Mouse (Mus musculus) limb, embryonic 13.5 days (tissue): ENCODE results near the gene Gm30083. TPM values are rescaled to one million over a fixed set of nuclear protein-coding genes. Genes with fewer than 3 reads are reported as not detected.

Experiments
- ATAC-seq: fragments of 200-750 bp; cut with Nextera tagmentation; 2 replicates; pipeline ENCODE4 v1.8.0; 2017; ENCODE audit warnings: low read depth, moderate number of reproducible peaks, moderate TSS enrichment; ENCODE audit not compliant: low FRiP score
- H3K27ac ChIP-seq: fragments of 300-500 bp; sonication (generic); 2 replicates; pipeline ENCODE4 v1.5.1; 2015; ENCODE audit warnings: inconsistent platforms, mild to moderate bottlenecking, moderate library complexity
- H3K27me3 ChIP-seq: fragments of 300-500 bp; sonication (generic); 2 replicates; pipeline ENCODE4 v1.6.1; 2015; ENCODE audit warnings: mild to moderate bottlenecking, inconsistent platforms
- H3K36me3 ChIP-seq: fragments of 300-500 bp; sonication (generic); 2 replicates; pipeline ENCODE4 v1.6.1; 2015; ENCODE audit warnings: inconsistent platforms, mild to moderate bottlenecking, moderate library complexity
- H3K4me1 ChIP-seq: fragments of 300-500 bp; sonication (generic); 2 replicates; pipeline ENCODE4 v1.6.1; 2015; ENCODE audit warnings: inconsistent platforms
- H3K4me2 ChIP-seq: fragments of 300-500 bp; sonication (generic); replicated peaks from 2 replicates; pipeline ENCODE4 v1.6.1; 2015; ENCODE audit warnings: inconsistent platforms, mild to moderate bottlenecking, moderate library complexity
- H3K4me3 ChIP-seq: fragments of 300-500 bp; sonication (generic); 2 replicates; pipeline ENCODE4 v1.5.1; 2015; ENCODE audit warnings: moderate library complexity, mild to moderate bottlenecking, inconsistent platforms
- H3K9ac ChIP-seq: fragments of 300-500 bp; sonication (generic); 2 replicates; pipeline ENCODE4 v1.6.1; 2015; ENCODE audit warnings: mild to moderate bottlenecking, inconsistent platforms
- H3K9me3 ChIP-seq: fragments of 300-500 bp; sonication (generic); 2 replicates; pipeline ENCODE4 v1.6.1; 2016; ENCODE audit warnings: inconsistent platforms
- WGBS: fragments of 180-500 bp; shearing (Covaris S2); methylation state at CpG from one replicate; pipeline ENCODE4 v1.1.7; 2015; 5-methylcytosine and 5-hydroxymethylcytosine counted together
- polyA plus RNA-seq: library from polyadenylated mRNA; unstranded; fragments of >200 nt; fragmentation: Nextera tagmentation; extraction: Ambion mirVana; gene quantifications from 2 replicates; pipeline ENCODE4 v1.2.1, GENCODE M21; 2015

The Gm30083 gene
- not detected in 2 replicates for polyA plus RNA-seq

GRCm38 (mm10) chr14:34015063-34015462, at the start of gene Gm30083:
TSS of gene Gm30083 (minus strand) at chr14:34015182.
- no peak within 1 kb of the TSS for H3K27ac ChIP-seq
- H3K4me2 ChIP-seq: no peak within 1 kb of the TSS
- ATAC-seq: no peak
- H3K36me3 ChIP-seq: no peaks in the 10 kb centered on the region
- 86% methylated on average over 3 of the region's 3 CpGs for WGBS
- H3K4me1 ChIP-seq: no peaks in the 10 kb centered on the region
- H3K9ac ChIP-seq: no peak within 1 kb of the TSS
- no peaks in the 10 kb centered on the region for H3K27me3 ChIP-seq
- no peak within 1 kb of the TSS for H3K4me3 ChIP-seq
- no peaks in the 10 kb centered on the region for H3K9me3 ChIP-seq

GRCm38 (mm10) chr14:34052516-34052915, 37.5 kb upstream of the Gm30083 start, which contains the start of gene Antxrl:
TSS of gene Antxrl (plus strand) at chr14:34052707.
- H3K4me3 ChIP-seq: no peak within 1 kb of the TSS
- WGBS: 88% methylated on average over 6 of the region's 6 CpGs

GRCm38 (mm10) chr14:34050101-34050779, 35.3 kb upstream of the Gm30083 start:
- Histone ChIP-seq H3K36me3 (no peaks in the 10 kb centered on the region), H3K4me2 (no peak overlapping the region), H3K4me1 (peaks cover 5% of the 10 kb centered on the region; the same call in 1 of the 2 replicates), H3K4me3 (no peak overlapping the region), H3K27ac (no peak overlapping the region), H3K27me3 (no peaks in the 10 kb centered on the region), H3K9ac (no peak overlapping the region), H3K9me3 (no peaks in the 10 kb centered on the region)
- 50% methylated on average over 5 of the region's 5 CpGs for WGBS
- ATAC-seq: no peak

More at GRCm38 (mm10) chr14:34052516-34052915, 37.5 kb upstream of the Gm30083 start, which contains the start of gene Antxrl:
- no peaks in the 10 kb centered on the region for H3K27me3 ChIP-seq
- H3K4me2 ChIP-seq: no peak within 1 kb of the TSS
- no peak for ATAC-seq
- H3K4me1 ChIP-seq: peaks cover 5% of the 10 kb centered on the region; the same call in 1 of the 2 replicates
- H3K27ac ChIP-seq: no peak within 1 kb of the TSS
- H3K36me3 ChIP-seq: no peaks in the 10 kb centered on the region
- H3K9me3 ChIP-seq: no peaks in the 10 kb centered on the region
- no peak within 1 kb of the TSS for H3K9ac ChIP-seq

- H3K4me3 ChIP-seq: no peak overlapping the region
- 68% methylated on average over 3 of the region's 3 CpGs for WGBS
Measured at GRCm38 (mm10) chr14:34043341-34043740, 28.4 kb upstream of the Gm30083 start.

GRCm38 (mm10) chr14:34041241-34041640, 26.3 kb upstream of the Gm30083 start:
- Histone ChIP-seq H3K27me3 (no peaks in the 10 kb centered on the region), H3K27ac (no peak overlapping the region), H3K9me3 (no peaks in the 10 kb centered on the region), H3K4me1 (no peaks in the 10 kb centered on the region), H3K9ac (no peak overlapping the region), H3K4me2 (no peak overlapping the region), H3K4me3 (no peak overlapping the region), H3K36me3 (no peaks in the 10 kb centered on the region)
- no peak for ATAC-seq
- WGBS: 81% methylated on average over 4 of the region's 4 CpGs

More at GRCm38 (mm10) chr14:34043341-34043740, 28.4 kb upstream of the Gm30083 start:
- Histone ChIP-seq H3K9me3 (no peaks in the 10 kb centered on the region), H3K27ac (no peak overlapping the region), H3K27me3 (no peaks in the 10 kb centered on the region), H3K9ac (no peak overlapping the region), H3K4me2 (no peak overlapping the region), H3K36me3 (no peaks in the 10 kb centered on the region), H3K4me1 (no peaks in the 10 kb centered on the region)
- ATAC-seq: no peak

GRCm38 (mm10) chr14:34033841-34034610, 19.0 kb upstream of the Gm30083 start:
- H3K27ac ChIP-seq: no peak overlapping the region
- H3K4me1 ChIP-seq: no peaks in the 10 kb centered on the region
- H3K27me3 ChIP-seq: no peaks in the 10 kb centered on the region
- no peaks in the 10 kb centered on the region for H3K36me3 ChIP-seq
- H3K9me3 ChIP-seq: no peaks in the 10 kb centered on the region
- no peak for ATAC-seq
- no peak overlapping the region for H3K4me2 ChIP-seq
- H3K9ac ChIP-seq: no peak overlapping the region
- no peak overlapping the region for H3K4me3 ChIP-seq
- WGBS: 84% methylated on average over 8 of the region's 8 CpGs

GRCm38 (mm10) chr14:34026710-34027109, 11.7 kb upstream of the Gm30083 start:
- no peaks in the 10 kb centered on the region for H3K27me3 ChIP-seq
- H3K9me3 ChIP-seq: no peaks in the 10 kb centered on the region
- ATAC-seq: no peak
- no peak overlapping the region for H3K4me2 ChIP-seq
- no peaks in the 10 kb centered on the region for H3K36me3 ChIP-seq
- H3K27ac ChIP-seq: no peak overlapping the region
- whole genome bisulfite sequencing: 72% methylated on average over 2 of the region's 2 CpGs
- no peaks in the 10 kb centered on the region for H3K4me1 ChIP-seq
- no peak overlapping the region for H3K9ac ChIP-seq
- no peak overlapping the region for H3K4me3 ChIP-seq

GRCm38 (mm10) chr14:34016938-34017337, 2.0 kb upstream of the Gm30083 start:
- H3K4me2 ChIP-seq: no peak overlapping the region
- no peaks in the 10 kb centered on the region for H3K9me3 ChIP-seq
- H3K27me3 ChIP-seq: no peaks in the 10 kb centered on the region
- no peaks in the 10 kb centered on the region for H3K36me3 ChIP-seq
- no peaks in the 10 kb centered on the region for H3K4me1 ChIP-seq
- H3K4me3 ChIP-seq: no peak overlapping the region
- 89% methylated on average over 2 of the region's 2 CpGs for WGBS
- no peak overlapping the region for H3K9ac ChIP-seq
- ATAC-seq: no peak
- H3K27ac ChIP-seq: no peak overlapping the region

- no peak within 1 kb of the TSS for H3K4me2 ChIP-seq
Measured at GRCm38 (mm10) chr14:34016381-34016780, 1.4 kb upstream of the Gm30083 start, which contains the start of gene Gm5460. TSS of gene Gm5460 (plus strand) at chr14:34016758.

GRCm38 (mm10) chr14:34002358-34002757, 12.6 kb downstream of the Gm30083 start:
- no peak overlapping the region for H3K4me3 ChIP-seq
- H3K27ac ChIP-seq: no peak overlapping the region
- ATAC-seq: no peak
- H3K27me3 ChIP-seq: no peaks in the 10 kb centered on the region; the same call in 1 of the 2 replicates
- 85% methylated on average over 5 of the region's 5 CpGs for WGBS
- H3K36me3 ChIP-seq: no peaks in the 10 kb centered on the region
- peaks cover 1% of the 10 kb centered on the region; the same call in 1 of the 2 replicates for H3K4me1 ChIP-seq
- no peaks in the 10 kb centered on the region for H3K9me3 ChIP-seq
- H3K4me2 ChIP-seq: no peak overlapping the region
- no peak overlapping the region for H3K9ac ChIP-seq

More at GRCm38 (mm10) chr14:34016381-34016780, 1.4 kb upstream of the Gm30083 start, which contains the start of gene Gm5460:
- WGBS: 96% methylated on average over 4 of the region's 4 CpGs
- no peak within 1 kb of the TSS for H3K27ac ChIP-seq
- H3K36me3 ChIP-seq: no peaks in the 10 kb centered on the region
- no peaks in the 10 kb centered on the region for H3K27me3 ChIP-seq
- no peaks in the 10 kb centered on the region for H3K9me3 ChIP-seq
- no peak within 1 kb of the TSS for H3K4me3 ChIP-seq
- no peak for ATAC-seq
- no peaks in the 10 kb centered on the region for H3K4me1 ChIP-seq
- H3K9ac ChIP-seq: no peak within 1 kb of the TSS

GRCm38 (mm10) chr14:34001445-34001844, 13.5 kb downstream of the Gm30083 start:
- ATAC-seq: no peak

GRCm38 (mm10) chr14:34000076-34000475, 14.9 kb downstream of the Gm30083 start:
- Histone ChIP-seq H3K36me3 (no peaks in the 10 kb centered on the region), H3K9me3 (no peaks in the 10 kb centered on the region), H3K9ac (no peak overlapping the region), H3K27ac (no peak overlapping the region), H3K4me2 (no peak overlapping the region), H3K27me3 (no peaks in the 10 kb centered on the region; the same call in 1 of the 2 replicates), H3K4me3 (no peak overlapping the region), H3K4me1 (peaks cover 6% of the 10 kb centered on the region; the same call in 1 of the 2 replicates)
- ATAC-seq: no peak

More at GRCm38 (mm10) chr14:34001445-34001844, 13.5 kb downstream of the Gm30083 start:
- Histone ChIP-seq H3K9ac (no peak overlapping the region), H3K4me2 (no peak overlapping the region), H3K27ac (no peak overlapping the region), H3K9me3 (no peaks in the 10 kb centered on the region), H3K4me3 (no peak overlapping the region), H3K27me3 (no peaks in the 10 kb centered on the region; the same call in 1 of the 2 replicates), H3K4me1 (peaks cover 6% of the 10 kb centered on the region; the same call in 1 of the 2 replicates), H3K36me3 (no peaks in the 10 kb centered on the region)
